Mouse (Mus musculus): ENCODE measurements around the gene Gm6993.

The Gm6993 gene

GRCm38 (mm10) chr12:31272012-31272735 lies 31.6 kb downstream of the Gm6993 start:
- DNase-seq (ENCODE audit: low spot score): no peak

GRCm38 (mm10) chr12:31272846-31273245 lies 32.3 kb downstream of the Gm6993 start:
- no peak for DNase-seq (ENCODE audit: low spot score)

- no peak for DNase-seq (ENCODE audit: low spot score)
Observed at GRCm38 (mm10) chr12:31273646-31274045, 33.1 kb downstream of the Gm6993 start.

GRCm38 (mm10) chr12:31275411-31275810 lies 34.8 kb downstream of the Gm6993 start:
- DNase-seq (ENCODE audit: low spot score): no peak

GRCm38 (mm10) chr12:31278270-31278669 lies 37.7 kb downstream of the Gm6993 start:
- DNase-seq (ENCODE audit: low spot score): no peak

- DNase-seq (ENCODE audit: low spot score): no peak
Observed at GRCm38 (mm10) chr12:31280318-31280717, 39.7 kb downstream of the Gm6993 start.

DNA sequence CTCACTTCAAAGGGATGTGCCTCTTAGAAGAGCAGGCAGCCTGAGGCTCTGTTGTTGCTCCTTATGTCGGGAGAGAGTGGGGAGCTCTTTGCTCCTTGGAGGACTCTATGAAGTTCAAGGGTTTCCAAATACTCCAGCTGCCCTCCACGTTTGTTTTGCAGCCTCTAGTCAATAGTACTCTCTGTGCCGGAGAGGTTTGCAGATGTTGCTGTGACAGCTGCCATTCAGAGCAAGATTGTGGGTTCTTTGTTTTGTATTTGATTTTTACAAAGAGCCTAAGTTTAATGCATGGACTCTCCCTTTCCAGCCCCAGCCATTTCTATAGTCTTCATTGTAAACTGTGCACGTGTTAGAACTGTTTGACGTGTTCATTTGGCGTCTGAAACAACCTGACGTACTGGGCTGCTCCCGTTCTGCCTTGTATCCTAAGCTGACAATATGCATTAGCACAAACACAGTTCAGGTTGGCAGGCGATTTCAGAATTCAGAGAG lies 40.6 kb downstream of the Gm6993 start:
- no peak for DNase-seq (ENCODE audit: low spot score)

DNA sequence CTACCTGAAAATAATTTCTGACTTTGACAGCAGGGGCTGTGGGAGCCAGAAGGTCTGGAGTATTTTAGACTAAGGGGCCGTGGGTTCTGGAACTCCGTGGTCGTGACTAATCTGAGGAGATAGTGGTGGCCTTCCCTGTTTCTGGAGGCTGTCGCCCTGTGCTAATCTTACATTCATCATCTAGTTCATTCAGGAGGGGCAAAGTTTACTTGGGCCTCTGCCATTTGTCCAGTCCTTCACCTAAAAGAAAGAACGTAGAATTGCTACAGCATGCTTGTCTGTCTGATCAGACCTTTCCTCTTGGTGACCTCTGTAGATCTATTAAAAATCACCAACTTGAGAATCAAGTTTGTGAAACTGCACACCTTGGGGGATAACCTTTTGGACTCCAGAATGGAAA lies 41.7 kb downstream of the Gm6993 start:
- no peak for DNase-seq (ENCODE audit: low spot score)

GRCm38 (mm10) chr12:31283131-31283530 lies 42.6 kb downstream of the Gm6993 start:
- no peak for DNase-seq (ENCODE audit: low spot score)

DNA sequence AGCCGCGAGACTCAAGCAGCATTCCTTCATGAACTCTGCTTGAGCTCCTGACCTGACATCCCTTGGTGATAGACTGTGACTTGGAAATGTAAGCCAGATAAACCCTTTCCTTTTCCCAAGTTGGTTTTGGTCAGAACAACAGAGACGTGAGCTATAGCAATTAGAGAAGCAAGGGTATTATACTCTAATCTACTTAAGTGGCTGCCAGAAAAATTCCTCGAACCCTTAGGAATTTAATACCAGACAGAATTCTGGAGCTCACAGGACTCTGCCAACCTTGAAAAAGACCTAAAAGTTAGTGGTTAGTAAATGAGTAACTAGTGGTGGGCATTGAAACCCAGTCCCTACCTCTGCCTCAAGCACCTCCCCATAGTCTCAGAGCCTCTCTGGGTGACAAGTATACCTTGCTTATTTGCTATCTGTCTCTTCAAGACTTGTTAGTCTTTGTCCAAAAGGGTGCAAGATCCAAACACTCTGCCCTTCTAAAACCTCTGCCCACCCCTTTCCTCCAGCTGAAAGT lies 43.1 kb downstream of the Gm6993 start:
- DNase-seq (ENCODE audit: low spot score): no peak

- DNase-seq (ENCODE audit: low spot score): no peak
Observed at GRCm38 (mm10) chr12:31289046-31289445, 48.5 kb downstream of the Gm6993 start.
